ENCODE assay signal across 10 mouse cellular contexts in genomic region chr17:48582486-48582990, GRCm38 (mm10).
DNase-seq lines count a peak whose midpoint lies in the region; ATAC-seq and TF ChIP-seq lines count a peak whose summit lies in the region.
"Had no signal": no experiment of that assay in that cellular context is flagged by ENCODE, and none has a peak within 500 bp of the region (broad histone marks: within the 10 kb centered on the region; RNA-seq: fewer than 3 reads in every experiment).

No protein-coding gene starts in this region.

- no peak for ATAC-seq in lung, embryonic 16.5 days (ENCODE audit: low read depth)

- no peak overlapping the region for H3K9ac ChIP-seq in lung, embryonic 16.5 days (ENCODE audit: low read length)
- H3K9ac ChIP-seq: heart, embryonic 15.5 days had no signal

- H3K36me3 ChIP-seq in lung, embryonic 16.5 days (ENCODE audit: control insufficient read depth, insufficient read depth, low read length): no peaks in the 10 kb centered on the region
- H3K36me3 ChIP-seq in midbrain, embryonic 10.5 days: no peaks in the 10 kb centered on the region
- no peaks in the 10 kb centered on the region for H3K36me3 ChIP-seq in thymus, adult 2 months (ENCODE audit: control insufficient read depth, insufficient read depth, low read length)
- H3K36me3 ChIP-seq: heart, embryonic 15.5 days had no signal

- H3K4me3 ChIP-seq in lung, embryonic 16.5 days (ENCODE audit: low read length): no peak overlapping the region
- peak overlapping the region; percentile 38 for H3K4me3 ChIP-seq in midbrain, embryonic 10.5 days
- H3K4me3 ChIP-seq in thymus, adult 2 months (ENCODE audit: control insufficient read depth, insufficient read depth, low read length): no peak overlapping the region
- H3K4me3 ChIP-seq: heart, embryonic 15.5 days had no signal

- no peaks in the 10 kb centered on the region for H3K27me3 ChIP-seq in lung, embryonic 16.5 days (ENCODE audit: control insufficient read depth, insufficient read depth, low read depth, low read length)
- H3K27me3 ChIP-seq in midbrain, embryonic 10.5 days (ENCODE audit: low read depth, poor library complexity, severe bottlenecking): no peaks in the 10 kb centered on the region
- no peaks in the 10 kb centered on the region for H3K27me3 ChIP-seq in thymus, adult 2 months (ENCODE audit: control insufficient read depth, insufficient read depth, low read length)
- H3K27me3 ChIP-seq: heart, embryonic 15.5 days had no signal

- TF ChIP-seq POLR2A in thymus, adult 2 months (IDR thresholded peaks at IDR 0.05; ENCODE audit: control insufficient read depth, extremely low read depth, insufficient read depth, low read length, poor library complexity): no peak

- H3K27ac ChIP-seq in lung, embryonic 16.5 days (ENCODE audit: low read length): no peak overlapping the region
- H3K27ac ChIP-seq in midbrain, embryonic 10.5 days (replicated peaks): no peak overlapping the region
- H3K27ac ChIP-seq in thymus, adult 2 months (ENCODE audit: control insufficient read depth, insufficient read depth, low read length): no peak overlapping the region
- H3K27ac ChIP-seq: heart, embryonic 15.5 days had no signal

- no peaks in the 10 kb centered on the region for H3K9me3 ChIP-seq in lung, embryonic 16.5 days (ENCODE audit: control insufficient read depth, low read length)
- H3K9me3 ChIP-seq in midbrain, embryonic 10.5 days (replicated peaks): no peaks in the 10 kb centered on the region
- H3K9me3 ChIP-seq: heart, embryonic 15.5 days had no signal

- DNase-seq in embryo, embryonic 10.5 days (ENCODE audit: low spot score): peak; percentile 33
- DNase-seq in embryo, embryonic 10 days (ENCODE audit: low spot score): no peak
- DNase-seq in lung, postnatal 4 days: no peak
- no peak for DNase-seq in midbrain, embryonic 10.5 days (ENCODE audit: low spot score)
- DNase-seq in frontal cortex, postnatal 14 days (ENCODE audit: low spot score in 2 of 2): no peak
- DNase-seq in adrenal gland, adult 2 months: no peak
- DNase-seq in thymus, adult 2 months: no peak
- DNase-seq: right cerebral cortex, adult 18-20 months had no signal

- peak overlapping the region; percentile 34 for H3K4me2 ChIP-seq in lung, embryonic 16.5 days (ENCODE audit: low read depth, low read length)
- H3K4me2 ChIP-seq: heart, embryonic 15.5 days had no signal

- no peak for TF ChIP-seq CTCF in thymus, adult 2 months (IDR thresholded peaks at IDR 0.05; ENCODE audit: borderline replicate concordance, control insufficient read depth, extremely low read depth, insufficient read depth, low read length, poor library complexity)

- 40% methylated on average over 14 of the region's 14 CpGs for WGBS in lung, embryonic 16.5 days
- WGBS in midbrain, embryonic 10.5 days: 52% methylated on average over 14 of the region's 14 CpGs
- WGBS in thymus, adult 2 months: 64% methylated on average over 14 of the region's 14 CpGs

- H3K4me1 ChIP-seq in lung, embryonic 16.5 days (replicated peaks; ENCODE audit: control insufficient read depth, insufficient read depth, low read length): no peaks in the 10 kb centered on the region
- H3K4me1 ChIP-seq in midbrain, embryonic 10.5 days: peaks cover 10% of the 10 kb centered on the region; the same call in 1 of the 2 replicates
- no peaks in the 10 kb centered on the region; the same call in 1 of the 2 replicates for H3K4me1 ChIP-seq in thymus, adult 2 months (replicated peaks; ENCODE audit: control insufficient read depth, insufficient read depth, low read length)
